Mouse (Mus musculus): ENCODE results near the gene Nsl1.

Gene Nsl1

DNA sequence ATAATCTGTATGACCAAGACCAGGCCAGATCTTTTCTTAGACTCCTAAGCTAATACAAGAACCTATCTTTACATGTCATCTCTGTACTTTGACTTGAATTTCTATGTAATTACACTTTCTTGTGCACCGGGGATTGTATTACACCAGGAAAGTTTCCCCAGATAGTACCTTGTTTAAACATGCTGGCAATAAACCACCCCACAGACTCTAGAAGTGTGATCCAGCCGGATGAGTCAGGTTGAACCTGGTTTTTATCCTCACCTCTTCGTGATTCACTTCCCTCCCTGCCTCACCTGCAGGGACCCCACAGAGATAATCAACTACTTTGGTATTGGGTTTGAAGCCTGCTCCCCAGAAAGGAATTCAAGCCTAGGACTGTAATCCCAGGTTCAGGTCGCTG lies 72.6 kb downstream of the Nsl1 start:
- DNase-seq (ENCODE audit: low read depth, low spot score), result no peak
